Mouse (Mus musculus) embryo, embryonic 10.5 days (tissue): ENCODE data around the gene Hyou1.

ENCODE experiments used
- DNase-seq: peaks from one replicate; pipeline ENCODE4 v3.0.0-alpha.2; 2015; ENCODE audit warnings: low spot score

Gene Hyou1

DNA sequence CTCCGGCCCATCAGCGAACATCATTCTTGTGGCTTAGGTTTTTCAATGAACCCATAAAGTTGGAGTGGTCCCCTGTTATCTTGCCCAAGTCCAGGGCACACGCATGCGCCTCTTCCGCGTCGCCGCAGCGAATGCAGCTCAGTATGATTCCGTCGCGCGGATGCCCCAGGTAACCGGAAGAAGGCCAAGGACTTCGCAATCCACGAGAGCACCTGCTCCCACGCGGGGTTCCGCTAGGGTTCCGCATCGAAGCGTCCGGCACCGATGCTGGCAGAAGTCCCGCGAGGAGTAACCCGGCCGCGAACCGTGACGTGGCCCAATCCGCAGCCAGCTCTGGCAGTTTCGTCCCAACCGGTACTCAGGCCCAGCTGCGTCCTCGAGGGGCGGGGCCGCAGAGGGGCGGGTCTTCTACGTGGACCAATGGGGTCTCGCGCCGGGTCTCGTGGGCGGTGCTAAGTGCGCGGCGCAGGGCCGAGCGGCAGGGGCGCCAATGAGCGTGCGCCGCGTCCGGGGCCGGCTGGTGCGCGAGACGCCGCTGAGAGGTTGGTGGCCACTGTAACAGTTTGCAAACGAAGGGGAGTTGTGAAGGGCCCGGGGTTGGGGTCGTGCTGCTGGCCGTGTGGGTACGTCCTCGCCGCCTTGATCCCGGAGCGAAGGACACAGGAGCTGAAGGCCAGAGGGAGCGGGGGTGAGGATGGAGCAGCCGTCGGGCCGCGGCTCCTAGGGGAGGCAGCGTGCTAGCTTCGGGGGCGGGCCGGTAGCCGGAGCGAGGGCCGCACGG lies at the start of gene Hyou1:
Gene Hyou1, plus strand, starts transcription at position 437 of the 781 bp plus-strand sequence.
- peak; percentile 97 for DNase-seq

- DNase-seq: no peak
These were observed 48.6 kb upstream of the Hyou1 start for GRCm38 (mm10) chr9:44330736-44331135.

DNA sequence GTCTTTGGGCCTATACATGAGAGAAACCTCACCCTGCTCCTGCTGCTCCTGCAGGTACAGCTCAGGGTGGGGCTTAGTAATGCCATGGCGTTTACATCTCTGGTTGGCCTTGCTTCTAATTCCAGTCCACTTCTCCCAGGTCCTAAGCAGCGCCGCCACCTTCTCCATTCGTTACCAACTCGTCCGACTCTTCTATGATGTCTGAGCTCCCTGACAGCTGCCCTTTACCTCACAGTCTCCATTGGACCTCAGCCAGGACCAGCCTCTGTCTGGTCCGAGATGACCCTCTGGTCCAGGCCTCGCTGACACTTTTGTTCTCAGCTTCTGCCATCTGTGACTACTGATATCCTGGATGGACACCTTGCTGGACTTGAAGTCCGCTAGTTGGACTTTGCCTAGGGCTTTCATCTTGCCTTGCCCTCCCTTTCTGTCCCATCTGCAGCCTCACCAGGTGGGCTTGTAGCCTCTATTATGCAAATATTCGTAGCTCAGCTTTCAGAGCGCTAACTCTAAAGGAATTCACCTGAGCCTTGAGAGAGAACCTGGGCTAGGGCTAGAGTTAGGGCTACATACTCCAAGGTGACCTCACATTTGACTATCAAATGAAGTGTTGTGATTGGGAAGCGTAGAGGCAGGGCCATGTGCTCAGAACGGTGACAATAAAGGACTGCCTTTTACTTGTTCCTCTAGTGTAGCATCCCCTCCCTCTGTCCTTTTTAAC lies 46.2 kb upstream of the Hyou1 start:
- DNase-seq: no peak

DNA sequence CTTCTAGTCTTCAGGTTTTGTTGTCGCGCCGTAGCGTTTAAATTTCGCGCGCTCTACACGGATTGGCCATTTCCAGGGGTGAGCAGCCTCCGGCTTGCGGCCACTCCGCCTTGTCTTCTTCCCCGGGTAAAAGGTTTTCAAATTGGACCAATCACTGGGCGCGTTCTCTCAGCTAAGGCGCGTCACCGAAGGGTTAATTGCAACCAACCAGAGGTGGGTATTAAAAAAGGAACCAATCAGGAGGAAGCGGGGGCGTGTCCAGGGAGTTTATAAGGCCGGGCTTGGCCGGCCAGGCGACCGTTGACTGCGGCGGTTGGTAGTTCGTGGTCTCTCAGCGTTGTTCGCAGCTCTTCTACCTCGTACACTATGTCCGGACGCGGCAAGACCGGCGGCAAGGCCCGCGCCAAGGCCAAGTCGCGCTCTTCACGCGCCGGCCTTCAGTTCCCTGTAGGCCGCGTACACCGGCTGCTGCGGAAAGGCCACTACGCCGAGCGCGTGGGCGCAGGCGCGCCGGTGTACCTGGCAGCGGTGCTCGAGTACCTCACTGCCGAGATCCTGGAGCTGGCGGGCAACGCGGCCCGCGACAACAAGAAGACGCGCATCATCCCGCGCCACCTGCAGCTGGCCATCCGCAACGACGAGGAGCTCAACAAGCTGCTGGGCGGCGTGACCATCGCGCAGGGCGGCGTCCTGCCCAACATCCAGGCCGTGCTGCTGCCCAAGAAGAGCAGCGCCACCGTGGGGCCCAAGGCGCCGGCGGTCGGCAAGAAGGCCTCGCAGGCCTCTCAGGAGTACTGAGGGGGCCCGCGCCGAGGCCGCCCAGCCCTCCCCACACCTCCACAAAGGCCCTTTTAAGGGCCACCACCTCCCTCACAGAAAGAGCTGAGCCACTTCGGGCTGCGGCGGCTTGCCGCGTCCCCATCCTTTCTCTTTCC lies 44.6 kb upstream of the Hyou1 start, which contains the start of gene H2afx:
Gene H2afx, plus strand, starts transcription at position 299 of the 935 bp plus-strand sequence.
- DNase-seq: peak; percentile 100

DNA sequence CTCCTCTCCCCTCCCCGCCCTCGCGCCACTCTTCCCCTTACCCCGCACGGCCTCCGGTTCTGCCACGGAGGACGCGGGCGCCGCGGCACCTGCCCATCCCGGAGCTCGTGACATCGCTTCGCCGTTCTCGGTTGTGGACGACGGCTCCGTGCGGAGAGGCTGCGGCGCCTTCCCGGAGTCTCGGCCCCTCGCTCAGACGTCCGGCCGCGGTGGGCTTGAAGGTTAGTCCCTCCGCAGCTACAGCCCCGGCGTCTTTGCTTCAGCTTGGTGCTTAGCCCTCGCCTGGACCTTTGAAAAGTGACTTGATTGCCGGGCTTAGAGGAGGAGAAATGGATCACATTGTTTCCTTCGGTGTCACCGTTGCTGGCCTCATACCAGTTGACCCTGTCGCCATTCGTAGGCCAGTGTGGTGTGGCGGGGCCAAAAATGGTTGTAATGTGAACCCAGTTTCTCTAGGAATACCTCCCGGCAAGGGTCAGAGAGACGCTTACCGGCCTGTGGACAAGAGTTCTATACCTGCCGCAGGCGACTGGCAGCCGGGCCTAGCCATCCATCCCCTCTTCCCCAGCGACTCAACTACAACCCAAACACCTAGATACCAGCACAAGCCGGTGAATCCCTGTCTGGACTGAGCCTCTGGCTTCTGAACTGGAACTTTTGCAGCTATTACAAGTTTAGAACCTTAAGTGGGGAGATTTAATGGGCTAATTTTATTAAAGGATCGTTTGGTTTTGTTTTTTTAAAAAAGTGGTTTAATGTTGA lies 43.8 kb upstream of the Hyou1 start:
- peak; percentile 58 for DNase-seq

- DNase-seq: no peak
These were observed 43.2 kb upstream of the Hyou1 start for GRCm38 (mm10) chr9:44336093-44336406.

GRCm38 (mm10) chr9:44336513-44336912 lies 42.8 kb upstream of the Hyou1 start:
- DNase-seq: peak; percentile 12

- peak; percentile 3 for DNase-seq
These were observed 42.3 kb upstream of the Hyou1 start for GRCm38 (mm10) chr9:44336964-44337363.

GRCm38 (mm10) chr9:44337436-44338169 lies 41.7 kb upstream of the Hyou1 start:
- DNase-seq: no peak

GRCm38 (mm10) chr9:44338574-44338973 lies 40.7 kb upstream of the Hyou1 start:
- DNase-seq: peak; percentile 21

DNA sequence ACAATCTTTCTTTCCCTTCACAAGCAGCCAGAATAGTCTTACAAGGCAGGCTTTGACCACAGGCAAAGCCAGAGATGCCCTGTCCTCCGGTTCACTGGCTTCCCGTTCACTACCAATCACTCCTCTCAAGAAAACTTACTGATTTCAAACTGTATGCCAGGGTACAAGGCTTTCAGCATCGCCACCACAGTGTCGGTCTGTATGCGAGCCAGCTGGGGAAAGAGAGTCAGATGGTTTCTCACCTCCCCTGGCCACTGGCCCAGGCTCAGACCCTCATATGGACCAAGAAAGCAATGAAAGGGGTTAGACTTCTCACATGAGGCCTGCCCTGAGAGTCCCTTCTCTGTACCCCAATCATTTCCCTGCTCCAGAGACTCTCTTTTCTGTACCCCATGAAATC lies 37.8 kb upstream of the Hyou1 start:
- no peak for DNase-seq

DNA sequence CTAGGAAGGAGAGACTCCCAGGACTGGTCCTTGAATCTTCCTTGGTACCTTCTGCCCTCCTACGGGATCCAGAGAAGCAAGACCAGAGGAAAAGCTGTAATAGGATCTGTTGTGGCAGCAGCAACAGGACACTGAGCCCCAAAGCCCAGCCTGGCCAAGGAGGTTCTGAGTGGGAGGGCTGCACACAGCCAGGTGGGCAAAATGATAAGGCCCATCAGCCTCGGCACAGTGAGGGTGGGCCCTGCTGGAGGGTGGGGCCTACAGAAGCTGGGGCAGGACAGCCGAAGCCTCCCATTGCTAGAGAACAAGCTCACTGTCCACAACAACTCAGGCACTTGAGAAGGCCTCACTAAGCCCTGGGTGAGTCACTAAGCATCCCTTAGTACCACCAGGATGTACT lies 37.1 kb upstream of the Hyou1 start:
- no peak for DNase-seq

DNA sequence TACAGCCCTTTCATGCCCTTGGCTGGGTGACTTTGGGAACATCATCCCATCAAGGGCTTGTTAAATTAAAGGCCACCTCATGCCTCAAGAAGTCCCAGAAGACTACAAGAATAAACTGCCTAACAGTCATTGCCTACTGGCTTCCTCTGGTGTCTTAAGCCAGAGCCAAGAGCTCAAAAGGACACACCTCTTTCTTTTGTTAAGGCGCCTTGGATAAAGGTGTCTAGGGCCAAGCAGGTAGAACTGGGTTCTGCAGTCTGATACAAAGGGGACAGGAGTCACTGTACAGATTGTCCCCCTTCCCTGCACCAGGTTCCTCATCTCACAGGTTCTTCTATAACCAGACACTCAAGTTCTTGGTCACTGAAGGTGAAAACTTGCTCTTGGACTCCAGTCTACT lies 36.7 kb upstream of the Hyou1 start:
- no peak for DNase-seq

DNA sequence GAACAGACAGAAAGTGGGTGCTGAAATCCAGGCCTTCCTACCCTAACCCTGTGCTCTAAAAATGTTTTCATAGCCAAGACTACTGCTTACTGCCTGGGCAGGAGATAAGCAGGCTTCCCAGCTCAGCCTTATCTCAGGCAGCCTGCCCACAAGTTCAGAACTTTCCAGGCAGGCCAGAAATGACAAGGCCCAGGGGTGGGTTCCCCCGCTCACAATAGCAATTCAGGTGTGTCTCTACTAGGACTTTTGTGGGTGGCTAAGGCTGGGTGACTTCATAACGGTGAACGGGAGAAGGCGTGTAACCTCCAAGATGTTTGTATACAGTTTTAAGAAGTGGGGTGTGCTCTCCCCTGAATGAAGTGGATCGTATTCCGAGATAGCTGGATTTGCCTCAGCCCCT lies 36.0 kb upstream of the Hyou1 start:
- DNase-seq: no peak

GRCm38 (mm10) chr9:44343781-44344421 lies 35.4 kb upstream of the Hyou1 start, which contains the start of gene Hmbs:
Gene Hmbs (minus strand): TSS chr9:44344228.
- peak; percentile 96 for DNase-seq

- no peak for DNase-seq
These were observed 33.5 kb upstream of the Hyou1 start for GRCm38 (mm10) chr9:44345570-44346433.

GRCm38 (mm10) chr9:44347166-44347565 lies 32.1 kb upstream of the Hyou1 start:
- no peak for DNase-seq

DNA sequence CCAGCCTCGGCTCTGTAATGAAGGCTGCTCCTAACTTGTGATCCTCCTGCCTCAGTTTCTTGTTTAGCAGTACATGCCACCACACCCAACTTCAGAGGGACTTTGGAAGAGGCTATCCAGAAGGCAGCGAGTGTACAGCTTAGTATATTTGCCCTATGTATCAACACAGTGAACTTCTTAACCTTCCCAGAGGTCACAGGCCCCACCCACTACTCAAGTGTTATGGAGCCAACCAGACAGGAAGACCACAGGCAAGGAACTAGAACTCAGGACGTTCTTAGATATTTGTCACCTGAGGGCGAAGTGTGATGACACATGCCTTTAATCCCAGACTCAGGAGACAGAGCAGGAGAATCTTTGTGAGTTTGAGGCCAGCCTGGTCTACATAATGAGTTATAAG lies 31.7 kb upstream of the Hyou1 start:
- DNase-seq: no peak

GRCm38 (mm10) chr9:44348546-44348945 lies 30.7 kb upstream of the Hyou1 start:
- DNase-seq: no peak
